ENCODE assay signal across 31 mouse cellular contexts in genomic region chr4:138934456-138935145, GRCm38 (mm10). TPM values are rescaled to one million over a fixed set of nuclear protein-coding genes. Genes with fewer than 3 reads are reported as not detected.
"Had no signal": no experiment of that assay in that cellular context is flagged by ENCODE, and none has a peak within 500 bp of the region (broad histone marks: within the 10 kb centered on the region; RNA-seq: fewer than 3 reads in every experiment).

No protein-coding gene starts in this region.

- H3K27ac ChIP-seq: embryonic facial prominence, embryonic 10.5 days; embryonic facial prominence, embryonic 12.5 days; embryonic facial prominence, embryonic 13.5 days; embryonic facial prominence, embryonic 15.5 days; forebrain, embryonic 10.5 days; forebrain, embryonic 12.5 days; forebrain, embryonic 13.5 days; forebrain, embryonic 15.5 days; gastrocnemius, adult 2 months; heart, adult 2 months had no signal

- H3K4me1 ChIP-seq: embryonic facial prominence, embryonic 12.5 days; embryonic facial prominence, embryonic 13.5 days; embryonic facial prominence, embryonic 15.5 days; forebrain, embryonic 12.5 days; forebrain, embryonic 13.5 days; forebrain, embryonic 15.5 days had no signal

- H3K27me3 ChIP-seq: embryonic facial prominence, embryonic 12.5 days; embryonic facial prominence, embryonic 13.5 days; embryonic facial prominence, embryonic 15.5 days; forebrain, embryonic 12.5 days; forebrain, embryonic 13.5 days; forebrain, embryonic 15.5 days had no signal

- H3K4me3 ChIP-seq: embryonic facial prominence, embryonic 10.5 days; embryonic facial prominence, embryonic 12.5 days; embryonic facial prominence, embryonic 13.5 days; embryonic facial prominence, embryonic 15.5 days; erythroblast, embryonic 14.5 days; forebrain, embryonic 10.5 days; forebrain, embryonic 12.5 days; forebrain, embryonic 13.5 days; forebrain, embryonic 15.5 days; gastrocnemius, adult 2 months; heart, adult 2 months had no signal

- DNase-seq: cerebellum, adult 2 months; cerebellum, adult 8-10 months; cerebellum, adult 9-10 months; cerebellum, postnatal 25 days; cerebellum, postnatal 36 days; embryo, embryonic 11 days; forebrain, postnatal 0 days; gastrocnemius, adult 2 months; gastrocnemius, postnatal 10 days; gastrocnemius, postnatal 14 days; gastrocnemius, postnatal 25 days; gastrocnemius, postnatal 36 days; heart, adult 11 months; heart, adult 18-20 months; heart, adult 2 months had no signal

- H3K36me3 ChIP-seq: embryonic facial prominence, embryonic 10.5 days; embryonic facial prominence, embryonic 12.5 days; embryonic facial prominence, embryonic 13.5 days; embryonic facial prominence, embryonic 15.5 days; forebrain, embryonic 10.5 days; forebrain, embryonic 12.5 days; forebrain, embryonic 15.5 days had no signal

RNA-seq across cellular contexts. Expression of gene Rnf186, which starts 32.3 kb away (rescaled TPM):
- polyA plus RNA-seq: cerebellum, adult 2 months; cortical plate, adult 2 months; embryonic facial prominence, embryonic 10.5 days; embryonic facial prominence, embryonic 11.5 days; embryonic facial prominence, embryonic 12.5 days; embryonic facial prominence, embryonic 13.5 days; embryonic facial prominence, embryonic 14.5 days; erythroblast, embryonic 14.5 days; forebrain, embryonic 10.5 days; forebrain, embryonic 11.5 days; forebrain, embryonic 12.5 days; forebrain, embryonic 14.5 days; forebrain, embryonic 15.5 days; forebrain, embryonic 16.5 days; forebrain, postnatal 0 days; frontal cortex, adult 2 months had no signal

RNA-seq across cellular contexts. Expression of gene Pla2g2e, which starts 56.9 kb away (rescaled TPM):
- polyA plus RNA-seq: cerebellum, adult 2 months; cortical plate, adult 2 months; embryonic facial prominence, embryonic 10.5 days; embryonic facial prominence, embryonic 11.5 days; embryonic facial prominence, embryonic 12.5 days; embryonic facial prominence, embryonic 13.5 days; erythroblast, embryonic 14.5 days; forebrain, embryonic 10.5 days; forebrain, embryonic 11.5 days; forebrain, embryonic 12.5 days; forebrain, embryonic 13.5 days; forebrain, embryonic 14.5 days; forebrain, embryonic 15.5 days; forebrain, embryonic 16.5 days; forebrain, postnatal 0 days; frontal cortex, adult 2 months had no signal
